Mouse (Mus musculus) limb, embryonic 14.5 days (tissue): ENCODE data around the gene Khnyn. TPM values are rescaled to one million over a fixed set of nuclear protein-coding genes. Genes with fewer than 3 reads are reported as not detected.

ENCODE experiments used
- ATAC-seq: fragments of 200-750 bp; cut with Nextera tagmentation; 2 replicates; pipeline ENCODE4 v1.8.0; 2017; ENCODE audit warnings: low read depth, moderate number of reproducible peaks, moderate TSS enrichment; ENCODE audit not compliant: low FRiP score
- DNase-seq: peaks from one replicate; pipeline ENCODE4 v3.0.0-alpha.2; 2015; ENCODE audit warnings: low spot score
- H3K27ac ChIP-seq: fragments of 300-500 bp; sonication (generic); replicated peaks from 2 replicates; pipeline ENCODE4 v1.5.1; 2014; ENCODE audit warnings: low read depth, mild to moderate bottlenecking, low read length, moderate library complexity, mixed read lengths
- H3K27me3 ChIP-seq: fragments of 300-500 bp; sonication (generic); 2 replicates; pipeline ENCODE4 v1.6.1; 2014; ENCODE audit warnings: low read length, mixed read lengths; ENCODE audit not compliant: control insufficient read depth, insufficient read depth
- H3K36me3 ChIP-seq: fragments of 300-500 bp; sonication (generic); 2 replicates; pipeline ENCODE4 v1.6.1; 2014; ENCODE audit warnings: mild to moderate bottlenecking, low read length, moderate library complexity, mixed read lengths; ENCODE audit not compliant: control insufficient read depth, insufficient read depth
- H3K4me1 ChIP-seq: fragments of 300-500 bp; sonication (generic); 2 replicates; pipeline ENCODE4 v1.6.1; 2014; ENCODE audit warnings: antibody characterized with exemption, low read length, mixed read lengths; ENCODE audit not compliant: control insufficient read depth, insufficient read depth
- H3K4me2 ChIP-seq: fragments of 300-500 bp; sonication (generic); replicated peaks from 2 replicates; pipeline ENCODE4 v1.6.1; 2014; ENCODE audit warnings: low read depth, mild to moderate bottlenecking, low read length, moderate library complexity; ENCODE audit not compliant: severe bottlenecking
- H3K4me3 ChIP-seq: fragments of 300-500 bp; sonication (generic); replicated peaks from 2 replicates; pipeline ENCODE4 v1.5.1; 2014; ENCODE audit warnings: low read length
- H3K9ac ChIP-seq: fragments of 300-500 bp; sonication (generic); 2 replicates; pipeline ENCODE4 v1.6.1; 2014; ENCODE audit warnings: mild to moderate bottlenecking, low read depth, low read length, moderate library complexity; ENCODE audit not compliant: severe bottlenecking
- H3K9me3 ChIP-seq: fragments of 300-500 bp; sonication (generic); 2 replicates; pipeline ENCODE4 v1.6.1; 2016; ENCODE audit warnings: low read length; ENCODE audit not compliant: control insufficient read depth
- POLR2A ChIP-seq: fragments of 200-500 bp; IDR thresholded peaks from 2 replicates; pipeline ENCODE4 v1.8.0; 2012; ENCODE audit warnings: inconsistent platforms, mild to moderate bottlenecking, moderate library complexity, borderline replicate concordance; ENCODE audit not compliant: insufficient read depth, insufficient read length; ENCODE audit errors: extremely low read depth
- WGBS: fragments of 180-500 bp; shearing (Covaris S2); extraction: QIAGEN DNeasy Blood & Tissue Kit; methylation state at CpG from one replicate; pipeline ENCODE4 v1.1.7; 2014; 5-methylcytosine and 5-hydroxymethylcytosine counted together
- polyA plus RNA-seq, 2 experiments: library from polyadenylated mRNA; depleted of rRNA in 1 of 2; stranded (reverse) in 1 of 2; unstranded in 1 of 2; fragments of >200 nt; fragmentation: Nextera tagmentation in 1 of 2; extraction: Ambion mirVana in 1 of 2; gene quantifications; 2 replicates each; pipeline versions ENCODE4 v1.2.1 to v1.2.3; 2012 to 2014

Gene Khnyn
- polyA plus RNA-seq, 2 experiments = 10.2 to 28.3 TPM

GRCm38 (mm10) chr14:55922475-55923232, 37.9 kb downstream of the Khnyn start:
- Histone ChIP-seq H3K27ac (no peak overlapping the region), H3K4me3 (no peak overlapping the region), H3K27me3 (no peaks in the 10 kb centered on the region), H3K9me3 (no peaks in the 10 kb centered on the region), H3K36me3 (no peaks in the 10 kb centered on the region), H3K4me2 (no peak overlapping the region), H3K9ac (no peak overlapping the region), H3K4me1 (no peaks in the 10 kb centered on the region)
- no peak for DNase-seq
- 29% methylated on average over 7 of the region's 7 CpGs for WGBS
- no peak for ATAC-seq
- no peak for TF ChIP-seq POLR2A

GRCm38 (mm10) chr14:55926847-55927246, 42.1 kb downstream of the Khnyn start:
- Histone ChIP-seq H3K4me2 (no peak overlapping the region), H3K4me1 (no peaks in the 10 kb centered on the region), H3K9ac (no peak overlapping the region), H3K36me3 (no peaks in the 10 kb centered on the region), H3K9me3 (no peaks in the 10 kb centered on the region), H3K4me3 (no peak overlapping the region), H3K27me3 (no peaks in the 10 kb centered on the region), H3K27ac (no peak overlapping the region)
- ATAC-seq (no peak), DNase-seq (no peak)
- WGBS = 85% methylated on average over 4 of the region's 4 CpGs
- TF ChIP-seq POLR2A = no peak

GRCm38 (mm10) chr14:55929263-55929997, 44.7 kb downstream of the Khnyn start:
- DNase-seq (no peak), ATAC-seq (no peak)
- 29% methylated on average over 12 of the region's 12 CpGs for WGBS
- Histone ChIP-seq H3K4me3 (no peak overlapping the region), H3K4me1 (peaks cover 4% of the 10 kb centered on the region; the same call in 1 of the 2 replicates), H3K9ac (no peak overlapping the region), H3K4me2 (no peak overlapping the region), H3K36me3 (no peaks in the 10 kb centered on the region), H3K27ac (no peak overlapping the region), H3K9me3 (no peaks in the 10 kb centered on the region), H3K27me3 (no peaks in the 10 kb centered on the region)
- TF ChIP-seq POLR2A = no peak

- 19% methylated on average over 7 of the region's 7 CpGs for WGBS
- no peak overlapping the region for H3K4me2 ChIP-seq
- no peaks in the 10 kb centered on the region for H3K36me3 ChIP-seq
- no peak overlapping the region for H3K4me3 ChIP-seq
- no peak for TF ChIP-seq POLR2A
- DNase-seq (peak; percentile 53), ATAC-seq (peak; percentile 19; the same call in 1 of the 2 replicates)
- no peaks in the 10 kb centered on the region for H3K9me3 ChIP-seq
- H3K27ac ChIP-seq = 0 out of 2 replicates have a peak overlapping the region, but pooled peaks have one; percentile 9
- H3K4me1 ChIP-seq = peaks cover 4% of the 10 kb centered on the region; the same call in 1 of the 2 replicates
- no peaks in the 10 kb centered on the region for H3K27me3 ChIP-seq
- peak overlapping the region; percentile 17; the same call in 1 of the 2 replicates for H3K9ac ChIP-seq
These were observed 48.8 kb downstream of the Khnyn start for GRCm38 (mm10) chr14:55933586-55933985.

- no peak overlapping the region for H3K4me3 ChIP-seq
- no peak overlapping the region for H3K9ac ChIP-seq
- DNase-seq (no peak), ATAC-seq (no peak)
- no peak overlapping the region for H3K4me2 ChIP-seq
- H3K27ac ChIP-seq = no peak overlapping the region
- no peaks in the 10 kb centered on the region for H3K9me3 ChIP-seq
- no peaks in the 10 kb centered on the region for H3K36me3 ChIP-seq
- H3K4me1 ChIP-seq = no peaks in the 10 kb centered on the region
- WGBS = 29% methylated on average over 7 of the region's 7 CpGs
- no peak for TF ChIP-seq POLR2A
- no peaks in the 10 kb centered on the region for H3K27me3 ChIP-seq
These were observed 55.5 kb downstream of the Khnyn start for GRCm38 (mm10) chr14:55940070-55940800.
